Mouse (Mus musculus) embryonic facial prominence, embryonic 12.5 days (tissue): ENCODE data around the gene 1700017D01Rik. TPM values are rescaled to one million over a fixed set of nuclear protein-coding genes. Genes with fewer than 3 reads are reported as not detected.
"Not testable (repeated sequence)": the region's sequence is repeated elsewhere in the genome, so short reads cannot be mapped to it uniquely, and the experiment has no call there.

ENCODE experiments used
- ATAC-seq: fragments of 200-750 bp; cut with Nextera tagmentation; 2 replicates; pipeline ENCODE4 v1.8.0; 2017; ENCODE audit not compliant: insufficient number of reproducible peaks, insufficient read depth, low FRiP score, low TSS enrichment
- H3K27ac ChIP-seq: fragments of 300-500 bp; sonication (generic); 2 replicates; pipeline ENCODE4 v1.5.1; 2016; ENCODE audit warnings: mild to moderate bottlenecking
- H3K27me3 ChIP-seq: fragments of 300-500 bp; sonication (generic); 2 replicates; pipeline ENCODE4 v1.6.1; 2016; ENCODE audit warnings: mild to moderate bottlenecking, moderate library complexity
- H3K36me3 ChIP-seq: fragments of 300-500 bp; sonication (generic); 2 replicates; pipeline ENCODE4 v1.6.1; 2016; ENCODE audit warnings: mild to moderate bottlenecking
- H3K4me1 ChIP-seq: fragments of 300-500 bp; sonication (generic); 2 replicates; pipeline ENCODE4 v1.6.1; 2016
- H3K4me2 ChIP-seq: fragments of 300-500 bp; sonication (generic); replicated peaks from 2 replicates; pipeline ENCODE4 v1.6.1; 2016; ENCODE audit warnings: mild to moderate bottlenecking, moderate library complexity
- H3K4me3 ChIP-seq: fragments of 300-500 bp; sonication (generic); 2 replicates; pipeline ENCODE4 v1.5.1; 2016; ENCODE audit warnings: mild to moderate bottlenecking
- H3K9ac ChIP-seq: fragments of 300-500 bp; sonication (generic); 2 replicates; pipeline ENCODE4 v1.6.1; 2016; ENCODE audit warnings: mild to moderate bottlenecking, moderate library complexity
- H3K9me3 ChIP-seq: fragments of 300-500 bp; sonication (generic); 2 replicates; pipeline ENCODE4 v1.6.1; 2016; ENCODE audit warnings: mild to moderate bottlenecking, moderate library complexity
- WGBS: fragments of 180-500 bp; shearing (Covaris S2); methylation state at CpG from one replicate; pipeline ENCODE4 v1.1.7; 2016; 5-methylcytosine and 5-hydroxymethylcytosine counted together
- polyA plus RNA-seq: library from polyadenylated mRNA; unstranded; fragments of >200 nt; fragmentation: Nextera tagmentation; extraction: Ambion mirVana; gene quantifications from 2 replicates; pipeline ENCODE4 v1.2.1, GENCODE M21; 2016

Gene 1700017D01Rik
- polyA plus RNA-seq, 1 experiment from 2014 or later: not detected

- H3K36me3 ChIP-seq: no peaks in the 10 kb centered on the region
- ATAC-seq: no peak
- H3K4me3 ChIP-seq: no peak within 1 kb of the TSS
- no peaks in the 10 kb centered on the region for H3K9me3 ChIP-seq
- H3K4me1 ChIP-seq: no peaks in the 10 kb centered on the region
- WGBS: 77% methylated on average over 4 of the region's 4 CpGs
- H3K9ac ChIP-seq: no peak within 1 kb of the TSS
- no peak within 1 kb of the TSS for H3K27ac ChIP-seq
- H3K4me2 ChIP-seq: no peak within 1 kb of the TSS
- no peaks in the 10 kb centered on the region for H3K27me3 ChIP-seq
Measured at GRCm38 (mm10) chr19:11080934-11081333, 49.7 kb downstream of the 1700017D01Rik start, which contains the start of gene Ms4a8a. Ms4a8a (minus strand) TSS chr19:11081102.

GRCm38 (mm10) chr19:11070364-11070763 lies 60.3 kb downstream of the 1700017D01Rik start:
- H3K9ac ChIP-seq: no peak overlapping the region
- ATAC-seq: no peak
- WGBS: 88% methylated on average over 3 of the region's 3 CpGs
- no peak overlapping the region for H3K4me2 ChIP-seq
- H3K27me3 ChIP-seq: no peaks in the 10 kb centered on the region
- no peaks in the 10 kb centered on the region for H3K4me1 ChIP-seq
- no peaks in the 10 kb centered on the region for H3K9me3 ChIP-seq
- H3K36me3 ChIP-seq: no peaks in the 10 kb centered on the region
- H3K27ac ChIP-seq: no peak overlapping the region
- no peak overlapping the region for H3K4me3 ChIP-seq

GRCm38 (mm10) chr19:11065202-11065875 lies 65.3 kb downstream of the 1700017D01Rik start:
- Histone ChIP-seq H3K9ac (no peak overlapping the region), H3K9me3 (peaks cover 5% of the 10 kb centered on the region; the same call in 1 of the 2 replicates), H3K27ac (no peak overlapping the region), H3K4me2 (no peak overlapping the region), H3K4me3 (no peak overlapping the region), H3K4me1 (no peaks in the 10 kb centered on the region), H3K27me3 (no peaks in the 10 kb centered on the region), H3K36me3 (no peaks in the 10 kb centered on the region)
- ATAC-seq: no peak
- WGBS: 79% methylated on average over 2 of the region's 2 CpGs

- Histone ChIP-seq H3K27me3 (no peaks in the 10 kb centered on the region), H3K36me3 (no peaks in the 10 kb centered on the region), H3K9me3 (peaks cover 5% of the 10 kb centered on the region; the same call in 1 of the 2 replicates), H3K4me2 (no peak overlapping the region), H3K27ac (no peak overlapping the region), H3K4me3 (no peak overlapping the region), H3K4me1 (no peaks in the 10 kb centered on the region), H3K9ac (no peak overlapping the region)
- no peak for ATAC-seq
- WGBS: 81% methylated on average over 1 of the region's 1 CpGs
Measured at GRCm38 (mm10) chr19:11060900-11061299, 69.8 kb downstream of the 1700017D01Rik start.

- H3K9ac ChIP-seq: no peak overlapping the region
- H3K4me1 ChIP-seq: no peaks in the 10 kb centered on the region
- H3K9me3 ChIP-seq: peaks cover 3% of the 10 kb centered on the region; the same call in 1 of the 2 replicates
- no peaks in the 10 kb centered on the region for H3K27me3 ChIP-seq
- no peak overlapping the region for H3K4me3 ChIP-seq
- no peak for ATAC-seq
- no peak overlapping the region for H3K27ac ChIP-seq
- no peak overlapping the region for H3K4me2 ChIP-seq
- H3K36me3 ChIP-seq: no peaks in the 10 kb centered on the region
Measured at GRCm38 (mm10) chr19:11059967-11060366, 70.7 kb downstream of the 1700017D01Rik start.

- H3K4me2 ChIP-seq, H3K36me3 ChIP-seq, ATAC-seq, H3K9me3 ChIP-seq, H3K4me1 ChIP-seq, H3K27me3 ChIP-seq, H3K4me3 ChIP-seq, H3K27ac ChIP-seq, H3K9ac ChIP-seq: not testable (repeated sequence)
- WGBS: 95% methylated on average over 1 of the region's 1 CpGs
Measured at GRCm38 (mm10) chr19:11055700-11056099, 75.0 kb downstream of the 1700017D01Rik start.

DNA sequence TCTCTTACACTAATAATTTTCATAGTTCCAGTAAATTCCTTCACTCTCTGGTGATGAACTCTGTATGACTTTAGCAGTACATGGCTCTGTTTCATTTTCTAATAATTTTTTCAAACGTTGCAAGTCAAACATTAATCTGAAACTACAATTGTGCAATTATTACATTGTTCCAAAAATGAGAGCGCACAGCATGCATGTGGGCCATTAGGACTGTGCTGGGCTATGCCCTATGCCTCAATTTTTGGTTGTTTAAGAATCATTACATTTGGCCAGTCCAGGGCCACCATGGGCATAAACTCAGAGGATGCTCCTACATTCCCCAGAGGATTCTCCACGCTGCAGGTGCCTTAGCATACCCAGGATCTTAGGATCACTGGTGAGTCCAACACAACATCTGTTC lies 77.4 kb downstream of the 1700017D01Rik start:
- Histone ChIP-seq H3K4me2 (no peak overlapping the region), H3K27ac (no peak overlapping the region), H3K9ac (no peak overlapping the region), H3K4me1 (no peaks in the 10 kb centered on the region), H3K36me3 (no peaks in the 10 kb centered on the region), H3K4me3 (no peak overlapping the region), H3K27me3 (no peaks in the 10 kb centered on the region), H3K9me3 (no peaks in the 10 kb centered on the region)
- no peak for ATAC-seq
- WGBS: 62% methylated on average over 3 of the region's 3 CpGs

DNA sequence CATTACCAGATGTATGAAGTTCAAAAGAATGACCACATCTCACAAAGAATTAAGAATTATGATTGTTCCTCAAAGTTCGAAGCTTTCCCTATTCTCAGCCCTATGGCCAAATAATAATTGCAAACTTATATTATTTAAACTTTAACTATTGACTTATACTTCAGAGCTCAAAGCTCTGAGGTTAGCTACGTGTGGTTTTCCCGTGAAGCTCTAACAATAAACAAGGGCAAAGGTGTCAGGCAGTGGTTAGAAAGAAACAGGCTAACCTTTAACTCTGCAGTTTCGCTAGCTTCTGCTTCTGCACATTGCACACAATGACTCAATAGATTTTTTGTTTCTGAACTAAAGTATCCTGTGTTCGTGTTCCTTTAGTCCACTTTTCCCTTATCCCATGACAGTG lies 77.8 kb downstream of the 1700017D01Rik start:
- no peaks in the 10 kb centered on the region for H3K36me3 ChIP-seq
- H3K9ac ChIP-seq: no peak overlapping the region
- H3K27me3 ChIP-seq: no peaks in the 10 kb centered on the region
- no peak overlapping the region for H3K27ac ChIP-seq
- 63% methylated on average over 5 of the region's 5 CpGs for WGBS
- H3K4me2 ChIP-seq: no peak overlapping the region
- no peak overlapping the region for H3K4me3 ChIP-seq
- H3K9me3 ChIP-seq: no peaks in the 10 kb centered on the region
- no peaks in the 10 kb centered on the region for H3K4me1 ChIP-seq
- ATAC-seq: no peak

DNA sequence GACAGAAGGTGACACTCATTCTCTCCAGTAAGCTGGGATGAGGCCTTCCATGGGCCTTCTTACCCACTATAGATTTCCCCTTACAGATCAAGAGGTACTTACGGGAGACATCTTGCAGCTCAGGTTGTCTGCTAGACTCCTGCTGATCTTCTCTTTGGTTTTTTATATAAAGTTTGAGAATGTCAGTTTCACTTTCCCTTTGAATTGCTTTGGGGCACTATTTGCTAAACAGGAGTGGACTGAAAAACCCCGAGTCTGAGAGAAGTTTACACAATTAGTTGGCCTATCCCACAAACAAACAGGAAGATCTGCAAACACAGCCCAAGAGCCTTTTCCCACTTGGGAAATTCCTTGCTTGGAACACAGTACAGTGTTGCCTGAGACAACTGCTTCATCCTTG lies 80.4 kb downstream of the 1700017D01Rik start:
- Histone ChIP-seq H3K9me3 (no peaks in the 10 kb centered on the region), H3K4me2 (no peak overlapping the region), H3K36me3 (no peaks in the 10 kb centered on the region), H3K4me3 (no peak overlapping the region), H3K9ac (no peak overlapping the region), H3K27me3 (no peaks in the 10 kb centered on the region), H3K4me1 (no peaks in the 10 kb centered on the region), H3K27ac (no peak overlapping the region)
- 78% methylated on average over 2 of the region's 2 CpGs for WGBS
- ATAC-seq: no peak

GRCm38 (mm10) chr19:11049426-11049825 lies 81.2 kb downstream of the 1700017D01Rik start:
- Histone ChIP-seq H3K9me3 (no peaks in the 10 kb centered on the region), H3K9ac (no peak overlapping the region), H3K27ac (no peak overlapping the region), H3K4me1 (no peaks in the 10 kb centered on the region), H3K27me3 (no peaks in the 10 kb centered on the region), H3K4me3 (no peak overlapping the region), H3K36me3 (no peaks in the 10 kb centered on the region), H3K4me2 (no peak overlapping the region)
- no peak for ATAC-seq

GRCm38 (mm10) chr19:11048503-11048902 lies 82.2 kb downstream of the 1700017D01Rik start:
- no peaks in the 10 kb centered on the region for H3K9me3 ChIP-seq
- WGBS: 93% methylated on average over 1 of the region's 1 CpGs

GRCm38 (mm10) chr19:11048009-11048408 lies 82.7 kb downstream of the 1700017D01Rik start:
- WGBS: 75% methylated on average over 6 of the region's 6 CpGs
- H3K9ac ChIP-seq: no peak overlapping the region
- no peaks in the 10 kb centered on the region for H3K27me3 ChIP-seq

More at GRCm38 (mm10) chr19:11048503-11048902, 82.2 kb downstream of the 1700017D01Rik start:
- Histone ChIP-seq H3K27me3 (no peaks in the 10 kb centered on the region), H3K27ac (no peak overlapping the region), H3K9ac (no peak overlapping the region), H3K36me3 (no peaks in the 10 kb centered on the region), H3K4me3 (no peak overlapping the region), H3K4me1 (no peaks in the 10 kb centered on the region), H3K4me2 (no peak overlapping the region)
- ATAC-seq: no peak

More at GRCm38 (mm10) chr19:11048009-11048408, 82.7 kb downstream of the 1700017D01Rik start:
- no peak overlapping the region for H3K4me3 ChIP-seq
- no peak for ATAC-seq
- H3K36me3 ChIP-seq: no peaks in the 10 kb centered on the region
- H3K4me1 ChIP-seq: no peaks in the 10 kb centered on the region
- no peak overlapping the region for H3K27ac ChIP-seq
- no peaks in the 10 kb centered on the region for H3K9me3 ChIP-seq
- H3K4me2 ChIP-seq: no peak overlapping the region
